Mouse (Mus musculus): ENCODE data around the gene Ppfibp2. TPM values are rescaled to one million over a fixed set of nuclear protein-coding genes. Genes with fewer than 3 reads are reported as not detected.

The Ppfibp2 gene
- polyA plus RNA-seq, 1 experiment from 2014 or later, result 2.4 TPM

DNA sequence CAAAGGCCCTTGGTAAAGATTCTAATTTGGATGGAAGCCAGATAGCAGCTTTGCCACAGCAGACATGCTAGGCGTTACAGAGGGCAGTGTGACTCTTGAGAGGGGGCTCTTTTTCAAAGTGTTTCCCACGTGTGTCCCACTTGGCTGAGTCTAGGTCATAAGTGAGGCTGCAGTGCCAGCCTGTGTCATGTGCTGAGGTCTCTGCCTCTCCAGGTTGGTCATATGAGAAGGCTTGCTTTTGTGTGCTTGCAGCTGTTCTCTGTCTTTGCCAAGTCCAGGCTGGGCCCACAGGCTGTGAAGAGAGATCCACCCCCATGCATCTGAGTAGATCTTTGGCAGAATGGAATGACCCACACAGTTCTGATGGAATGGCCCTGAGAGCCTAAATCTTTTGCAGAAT is 2.4 kb upstream of the Ppfibp2 start:
- no peaks in the 10 kb centered on the region for H3K9me3 ChIP-seq
- no peak overlapping the region for H3K4me2 ChIP-seq
- H3K27ac ChIP-seq (replicated peaks), result no peak overlapping the region
- peaks cover 7% of the 10 kb centered on the region; the same call in 1 of the 2 replicates for H3K27me3 ChIP-seq
- 40% methylated on average over 2 of the region's 2 CpGs for WGBS
- ATAC-seq (ENCODE audit: low read depth), result no peak
- H3K4me1 ChIP-seq (replicated peaks), result peaks cover 14% of the 10 kb centered on the region
- no peak overlapping the region for H3K4me3 ChIP-seq
- no peaks in the 10 kb centered on the region for H3K36me3 ChIP-seq
- no peak overlapping the region for H3K9ac ChIP-seq

- no peak for ATAC-seq (ENCODE audit: low read depth)
- H3K4me3 ChIP-seq, result peak overlapping the region; percentile 59
- H3K36me3 ChIP-seq, result no peaks in the 10 kb centered on the region
- 28% methylated on average over 7 of the region's 7 CpGs for WGBS
- H3K9ac ChIP-seq, result no peak overlapping the region
- H3K4me1 ChIP-seq (replicated peaks), result peaks cover 14% of the 10 kb centered on the region
- H3K4me2 ChIP-seq, result peak overlapping the region; percentile 96
- peaks cover 7% of the 10 kb centered on the region; the same call in 1 of the 2 replicates for H3K27me3 ChIP-seq
- no peak overlapping the region for H3K27ac ChIP-seq (replicated peaks)
- H3K9me3 ChIP-seq, result no peaks in the 10 kb centered on the region
Observed at GRCm38 (mm10) chr7:107593904-107594303, 1.1 kb upstream of the Ppfibp2 start.

GRCm38 (mm10) chr7:107594325-107594856 is 616 bp upstream of the Ppfibp2 start:
- Histone ChIP-seq H3K4me2 (peak overlapping the region; percentile 96), H3K9ac (peak overlapping the region; percentile 60), H3K27me3 (peaks cover 7% of the 10 kb centered on the region; the same call in 1 of the 2 replicates), H3K4me1 (replicated peaks) (peaks cover 14% of the 10 kb centered on the region), H3K27ac (replicated peaks) (no peak overlapping the region), H3K36me3 (no peaks in the 10 kb centered on the region), H3K9me3 (no peaks in the 10 kb centered on the region), H3K4me3 (peak overlapping the region; percentile 59)
- WGBS, result 2% methylated on average over 16 of the region's 16 CpGs
- peak; percentile 86 for ATAC-seq (ENCODE audit: low read depth)

GRCm38 (mm10) chr7:107595426-107595825 is 419 bp downstream of the Ppfibp2 start:
- Histone ChIP-seq H3K4me1 (replicated peaks) (peaks cover 14% of the 10 kb centered on the region), H3K9ac (peak overlapping the region; percentile 60; the same call in 1 of the 2 replicates), H3K27ac (replicated peaks) (no peak overlapping the region), H3K4me3 (peak overlapping the region; percentile 59), H3K27me3 (peaks cover 7% of the 10 kb centered on the region; the same call in 1 of the 2 replicates), H3K9me3 (no peaks in the 10 kb centered on the region), H3K4me2 (peak overlapping the region; percentile 96), H3K36me3 (no peaks in the 10 kb centered on the region)
- peak; percentile 3; the same call in 1 of the 2 replicates for ATAC-seq (ENCODE audit: low read depth)
- WGBS, result 14% methylated on average over 13 of the region's 13 CpGs

DNA sequence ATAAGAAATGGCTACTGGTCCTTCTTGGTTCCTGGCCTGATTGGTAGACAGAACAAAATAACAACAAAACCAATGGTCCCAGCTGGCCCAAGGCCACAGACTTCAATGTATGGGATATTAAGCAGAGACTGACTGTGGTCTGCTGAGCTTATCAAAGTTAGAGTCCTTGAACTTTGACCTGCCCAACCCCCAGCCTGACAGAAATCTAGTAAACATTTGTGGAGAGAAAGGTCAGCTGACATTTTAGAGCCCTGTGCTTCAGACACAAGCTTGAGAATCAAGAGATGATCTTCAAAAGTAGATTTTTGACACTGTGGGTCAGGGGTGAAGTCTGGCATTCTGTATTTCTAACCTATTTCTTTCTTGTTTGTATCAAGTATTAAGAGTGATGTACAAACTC is 1.7 kb downstream of the Ppfibp2 start:
- ATAC-seq (ENCODE audit: low read depth), result no peak
- no peak overlapping the region for H3K9ac ChIP-seq
- H3K27ac ChIP-seq (replicated peaks), result no peak overlapping the region
- H3K4me2 ChIP-seq, result no peak overlapping the region
- no peaks in the 10 kb centered on the region for H3K9me3 ChIP-seq
- H3K4me3 ChIP-seq, result no peak overlapping the region
- H3K4me1 ChIP-seq (replicated peaks), result peaks cover 14% of the 10 kb centered on the region
- H3K36me3 ChIP-seq, result no peaks in the 10 kb centered on the region
- peaks cover 7% of the 10 kb centered on the region; the same call in 1 of the 2 replicates for H3K27me3 ChIP-seq

GRCm38 (mm10) chr7:107597956-107598355 is 2.9 kb downstream of the Ppfibp2 start:
- Histone ChIP-seq H3K27me3 (peaks cover 7% of the 10 kb centered on the region; the same call in 1 of the 2 replicates), H3K4me1 (replicated peaks) (peaks cover 14% of the 10 kb centered on the region), H3K4me3 (no peak overlapping the region), H3K36me3 (no peaks in the 10 kb centered on the region), H3K9me3 (no peaks in the 10 kb centered on the region), H3K9ac (no peak overlapping the region), H3K4me2 (no peak overlapping the region), H3K27ac (replicated peaks) (no peak overlapping the region)
- 86% methylated on average over 3 of the region's 3 CpGs for WGBS
- ATAC-seq (ENCODE audit: low read depth), result no peak

DNA sequence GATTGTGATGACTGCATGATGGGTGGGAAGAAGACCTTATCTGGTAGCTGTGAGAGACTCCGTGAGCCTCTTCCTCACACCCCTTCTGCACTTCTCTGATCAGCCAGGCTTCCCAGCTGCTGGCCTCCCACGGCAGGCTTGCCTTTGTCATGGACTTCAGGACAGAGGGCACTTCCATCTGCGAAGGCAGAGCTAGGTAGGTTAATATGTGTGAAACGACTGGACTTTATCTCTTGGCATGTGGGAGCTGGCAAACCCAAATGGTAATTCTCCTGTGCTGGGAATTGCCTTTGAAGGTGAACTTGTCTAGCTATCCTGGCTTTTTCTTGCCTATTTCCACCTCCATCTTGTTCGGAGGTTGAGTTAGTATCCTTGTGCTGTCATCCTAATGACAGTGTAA is 5.6 kb downstream of the Ppfibp2 start:
- H3K36me3 ChIP-seq, result no peaks in the 10 kb centered on the region
- no peak overlapping the region for H3K27ac ChIP-seq (replicated peaks)
- 78% methylated on average over 5 of the region's 5 CpGs for WGBS
- no peaks in the 10 kb centered on the region for H3K4me1 ChIP-seq (replicated peaks)
- ATAC-seq (ENCODE audit: low read depth), result no peak
- peaks cover 2% of the 10 kb centered on the region; the same call in 1 of the 2 replicates for H3K27me3 ChIP-seq
- no peak overlapping the region for H3K4me3 ChIP-seq
- H3K9ac ChIP-seq, result no peak overlapping the region
- no peaks in the 10 kb centered on the region for H3K9me3 ChIP-seq
- H3K4me2 ChIP-seq, result no peak overlapping the region

DNA sequence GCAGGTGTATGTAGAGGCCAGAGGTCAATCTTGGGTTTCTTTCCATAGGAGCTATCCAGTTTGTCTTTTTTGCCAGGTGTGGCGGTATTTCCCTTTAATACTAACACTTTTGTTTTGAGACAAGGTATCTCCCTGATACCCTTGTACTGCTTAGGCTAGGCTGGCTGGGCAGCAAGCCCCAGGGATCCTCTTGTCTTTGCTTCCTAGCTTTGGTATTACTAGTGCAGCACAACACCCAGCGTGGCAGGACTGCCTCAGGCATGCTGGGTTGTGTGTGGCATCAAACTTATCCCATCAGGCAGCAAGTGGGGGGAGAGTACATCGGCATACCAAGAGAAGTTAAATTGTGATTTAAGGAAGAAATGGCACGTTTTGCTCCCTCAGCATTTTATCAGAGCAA is 7.5 kb downstream of the Ppfibp2 start:
- Histone ChIP-seq H3K27me3 (no peaks in the 10 kb centered on the region), H3K9ac (no peak overlapping the region), H3K4me2 (no peak overlapping the region), H3K9me3 (no peaks in the 10 kb centered on the region), H3K4me1 (replicated peaks) (no peaks in the 10 kb centered on the region), H3K4me3 (no peak overlapping the region), H3K27ac (replicated peaks) (no peak overlapping the region), H3K36me3 (no peaks in the 10 kb centered on the region)
- ATAC-seq (ENCODE audit: low read depth), result no peak
- 84% methylated on average over 4 of the region's 4 CpGs for WGBS

DNA sequence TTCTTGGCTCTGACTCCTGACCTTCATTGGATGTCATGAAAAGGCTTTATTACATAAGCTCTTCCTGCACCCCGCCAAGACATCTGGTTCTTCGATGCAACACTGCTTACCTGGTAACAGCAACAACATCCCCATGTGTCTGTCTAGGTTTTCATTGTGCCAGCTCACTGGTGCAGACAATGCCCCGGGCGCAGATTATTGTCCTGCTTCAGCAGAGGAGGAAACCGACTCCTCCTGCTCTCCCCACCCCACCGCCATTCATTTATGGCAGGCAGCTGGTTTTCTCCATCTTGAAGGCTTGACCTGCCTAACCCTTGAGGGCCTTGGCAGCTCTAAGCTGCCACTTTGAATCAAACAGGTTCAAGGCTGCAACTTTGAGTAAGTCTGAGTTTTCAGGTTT is 7.9 kb downstream of the Ppfibp2 start:
- Histone ChIP-seq H3K4me3 (no peak overlapping the region), H3K27me3 (no peaks in the 10 kb centered on the region), H3K9ac (no peak overlapping the region), H3K36me3 (no peaks in the 10 kb centered on the region), H3K9me3 (no peaks in the 10 kb centered on the region), H3K27ac (replicated peaks) (no peak overlapping the region), H3K4me1 (replicated peaks) (no peaks in the 10 kb centered on the region), H3K4me2 (no peak overlapping the region)
- WGBS, result 70% methylated on average over 6 of the region's 6 CpGs
- ATAC-seq (ENCODE audit: low read depth), result no peak

DNA sequence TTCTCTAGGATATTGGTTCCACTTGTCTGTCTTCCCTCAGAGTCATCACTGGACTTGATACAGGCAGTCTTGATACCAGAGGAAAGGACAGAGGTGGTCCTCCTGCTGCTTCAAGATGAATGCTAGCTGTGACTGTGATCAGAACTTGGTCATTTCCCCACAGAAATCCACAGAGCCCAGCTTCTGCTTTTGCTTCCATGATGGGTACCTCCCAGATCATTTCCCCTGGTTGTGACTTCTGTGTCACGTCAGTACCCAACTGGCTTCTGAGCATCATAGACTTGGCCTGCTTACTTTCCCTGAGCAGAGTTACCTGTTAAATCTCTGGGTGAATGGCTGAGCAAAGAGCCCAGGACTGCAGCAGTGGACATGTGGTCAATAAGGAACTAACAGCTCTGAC is 12.8 kb downstream of the Ppfibp2 start:
- no peak overlapping the region for H3K27ac ChIP-seq (replicated peaks)
- H3K4me1 ChIP-seq (replicated peaks), result no peaks in the 10 kb centered on the region
- H3K9me3 ChIP-seq, result no peaks in the 10 kb centered on the region
- H3K4me3 ChIP-seq, result no peak overlapping the region
- 97% methylated on average over 1 of the region's 1 CpGs for WGBS
- H3K36me3 ChIP-seq, result no peaks in the 10 kb centered on the region
- ATAC-seq (ENCODE audit: low read depth), result no peak
- H3K9ac ChIP-seq, result no peak overlapping the region
- no peak overlapping the region for H3K4me2 ChIP-seq
- H3K27me3 ChIP-seq, result no peaks in the 10 kb centered on the region

GRCm38 (mm10) chr7:107609622-107610255 is 14.7 kb downstream of the Ppfibp2 start:
- no peak overlapping the region for H3K9ac ChIP-seq
- H3K4me1 ChIP-seq (replicated peaks), result no peaks in the 10 kb centered on the region
- 82% methylated on average over 2 of the region's 2 CpGs for WGBS
- no peaks in the 10 kb centered on the region for H3K36me3 ChIP-seq
- no peaks in the 10 kb centered on the region for H3K27me3 ChIP-seq
- H3K4me2 ChIP-seq, result no peak overlapping the region
- no peak overlapping the region for H3K4me3 ChIP-seq
- no peaks in the 10 kb centered on the region for H3K9me3 ChIP-seq
- no peak for ATAC-seq (ENCODE audit: low read depth)
- H3K27ac ChIP-seq (replicated peaks), result no peak overlapping the region

DNA sequence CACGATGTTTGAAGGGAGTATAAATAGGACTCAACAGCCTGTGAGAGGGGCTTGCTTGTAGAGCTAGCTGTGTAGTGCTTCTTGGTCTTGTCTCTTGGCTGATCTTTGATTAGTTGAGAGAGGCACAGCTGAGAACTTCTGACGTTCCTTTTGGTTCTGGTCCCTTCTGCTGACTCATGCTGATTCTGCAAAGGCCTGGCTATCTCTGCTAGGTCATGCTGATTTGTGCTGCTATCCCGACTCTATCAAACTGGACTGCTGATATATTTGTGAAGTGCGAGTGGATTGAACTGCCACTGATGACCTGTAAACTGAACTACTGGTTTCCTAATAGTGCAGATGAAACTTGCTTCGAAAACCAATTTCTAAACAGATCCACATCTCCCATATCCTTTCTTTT is 15.9 kb downstream of the Ppfibp2 start:
- Histone ChIP-seq H3K9ac (no peak overlapping the region), H3K36me3 (no peaks in the 10 kb centered on the region), H3K27ac (replicated peaks) (no peak overlapping the region), H3K4me2 (no peak overlapping the region), H3K9me3 (no peaks in the 10 kb centered on the region), H3K4me3 (no peak overlapping the region), H3K4me1 (replicated peaks) (no peaks in the 10 kb centered on the region), H3K27me3 (no peaks in the 10 kb centered on the region)
- no peak for ATAC-seq (ENCODE audit: low read depth)
- 86% methylated on average over 5 of the region's 5 CpGs for WGBS

Measured in neural tube, embryonic 13.5 days (tissue).